Mouse (Mus musculus): ENCODE data around the gene Stat3. TPM values are rescaled to one million over a fixed set of nuclear protein-coding genes. Genes with fewer than 3 reads are reported as not detected.

The Stat3 gene
- total and polyA plus RNA-seq, 3 experiments: 35.9 to 69.2 (median 51.1) TPM

DNA sequence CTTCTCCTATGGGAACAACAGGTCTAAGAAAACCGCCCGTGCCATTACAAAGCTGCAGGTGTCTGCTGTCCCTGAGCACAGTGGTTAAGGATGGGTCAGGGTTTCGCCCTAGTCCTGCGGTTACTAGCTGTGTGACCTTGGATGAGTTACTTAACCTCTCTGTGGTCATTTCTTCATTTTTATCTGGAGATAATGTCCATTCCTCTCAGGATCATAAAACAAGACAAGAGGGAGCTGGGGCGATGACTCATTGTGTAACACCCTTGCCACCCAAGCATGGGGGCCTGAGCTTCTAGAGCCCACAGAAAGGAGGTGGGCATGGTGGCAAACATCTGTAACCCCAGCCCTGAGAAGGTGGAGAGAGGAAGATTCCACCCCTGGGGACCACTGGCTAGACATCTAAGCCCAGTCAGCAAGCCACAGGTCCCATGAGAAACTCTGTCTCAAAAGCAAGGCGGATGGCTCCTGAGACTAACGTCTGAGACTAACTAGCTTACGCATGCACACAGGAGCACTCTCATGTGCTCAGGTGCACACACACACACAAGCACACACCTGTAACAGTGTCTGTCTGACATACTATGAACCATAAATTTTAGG is 96.2 kb downstream of the Stat3 start:
- in situ Hi-C loops (cut with MboI; ENCODE audit: low pct_ligation_motif_present, low pct_unique_long_range_greater_than_20kb, low sequenced_read_pairs) (no loop called here), dilution Hi-C loops (cut with MboI; ENCODE audit: extremely low pct_ligation_motif_present, extremely low pct_unique_long_range_greater_than_20kb, low sequenced_read_pairs) (no loop called here)
- TF ChIP-seq BHLHE40 (IDR thresholded peaks at IDR 0.05; ENCODE audit: low read depth, low read length) (peak; percentile 52), MEF2A (IDR thresholded peaks at IDR 0.05; ENCODE audit: borderline replicate concordance, low read depth, low read length) (no peak), IRF4 (IDR thresholded peaks at IDR 0.05; ENCODE audit: low read depth, low read length) (0 out of 2 replicates have a peak, but pooled peaks have one; percentile 16), ETS1 (conservative IDR thresholded peaks at IDR 0.05; ENCODE audit: low read depth, low read length) (0 out of 2 replicates have a peak, but pooled peaks have one; percentile 20), PAX5 (IDR thresholded peaks at IDR 0.05; ENCODE audit: low read length) (no peak)
- peaks cover 24% of the 10 kb centered on the region for H3K79me2 ChIP-seq (replicated peaks; ENCODE audit: control insufficient read depth, extremely low read depth, insufficient read depth, poor library complexity, severe bottlenecking)
- no peak overlapping the region for H3K4me3 ChIP-seq (replicated peaks in 1 of 3; ENCODE audit: low read depth in 2 of 3, low read length in 2 of 3, poor library complexity in 1 of 3)
- H3K27me3 ChIP-seq (replicated peaks): no peaks in the 10 kb centered on the region
- no peak overlapping the region for H3K27ac ChIP-seq (ENCODE audit: insufficient read depth, low read depth)
- H3K9me3 ChIP-seq (replicated peaks; ENCODE audit: low read length): no peaks in the 10 kb centered on the region
- peaks cover 0 to 5% of the 10 kb centered on the region in 2 experiments for H3K36me3 ChIP-seq (replicated peaks in 1 of 2; ENCODE audit: control insufficient read depth in 1 of 2, insufficient read depth in 1 of 2, low read length in 1 of 2)
- DNase-seq (ENCODE audit: extremely low read depth): no peak
- no peak overlapping the region for H3K4me2 ChIP-seq (ENCODE audit: insufficient read depth, low read depth, poor library complexity, severe bottlenecking)
- H3K4me1 ChIP-seq (ENCODE audit: control insufficient read depth in 1 of 2, insufficient read depth in 2 of 2): peaks cover 10 to 44% of the 10 kb centered on the region in 2 experiments
- no peak overlapping the region for H3K9ac ChIP-seq (ENCODE audit: insufficient read depth, low read depth)

DNA sequence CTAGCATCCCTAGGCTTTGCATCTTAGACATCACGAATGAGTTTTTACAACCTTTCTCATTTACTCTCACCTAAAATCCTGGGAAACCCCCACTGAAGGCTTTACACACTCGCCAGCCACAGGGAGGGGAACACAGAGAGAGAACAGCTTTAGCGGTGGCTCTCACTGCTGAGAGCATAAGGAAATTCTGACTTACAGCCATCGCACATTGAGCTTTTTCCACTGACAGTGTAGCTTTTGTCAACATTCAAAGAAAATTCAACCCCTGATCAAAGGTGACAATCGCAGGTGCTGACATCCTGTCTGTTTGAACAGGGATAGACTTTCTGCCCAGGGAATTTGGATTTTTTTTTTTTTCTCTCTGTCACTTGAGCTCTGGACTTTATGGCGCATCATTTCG is 97.3 kb downstream of the Stat3 start:
- Histone ChIP-seq H3K9ac (ENCODE audit: insufficient read depth, low read depth) (no peak overlapping the region), H3K27ac (ENCODE audit: insufficient read depth, low read depth) (no peak overlapping the region), H3K27me3 (replicated peaks) (no peaks in the 10 kb centered on the region), H3K4me1 (ENCODE audit: control insufficient read depth in 1 of 2, insufficient read depth in 2 of 2) (peaks cover 10 to 40% of the 10 kb centered on the region in 2 experiments), H3K36me3 (replicated peaks in 1 of 2; ENCODE audit: control insufficient read depth in 1 of 2, insufficient read depth in 1 of 2, low read length in 1 of 2) (peaks cover 0 to 8% of the 10 kb centered on the region in 2 experiments), H3K9me3 (replicated peaks; ENCODE audit: low read length) (peaks cover 4% of the 10 kb centered on the region), H3K4me2 (ENCODE audit: insufficient read depth, low read depth, poor library complexity, severe bottlenecking) (peak overlapping the region; percentile 41; the same call in 1 of the 2 replicates), H3K79me2 (replicated peaks; ENCODE audit: control insufficient read depth, extremely low read depth, insufficient read depth, poor library complexity, severe bottlenecking) (peaks cover 17% of the 10 kb centered on the region), H3K4me3 (replicated peaks in 1 of 3; ENCODE audit: low read depth in 2 of 3, low read length in 2 of 3, poor library complexity in 1 of 3) (no peak overlapping the region)
- TF ChIP-seq UBTF (IDR thresholded peaks at IDR 0.05; ENCODE audit: low read depth, low read length) (no peak), ZNF384 (IDR thresholded peaks at IDR 0.05; ENCODE audit: low read depth, low read length) (peak; percentile 45; the same call in 1 of the 2 replicates), POLR2AphosphoS2 (IDR thresholded peaks at IDR 0.05; ENCODE audit: low read depth, low read length) (no peak), EP300 (IDR thresholded peaks at IDR 0.05; ENCODE audit: low read length) (peak; percentile 73), MXI1 (IDR thresholded peaks at IDR 0.05; ENCODE audit: low read depth, low read length) (no peak), ZC3H11A (IDR thresholded peaks at IDR 0.05; ENCODE audit: low read depth, low read length) (no peak), JUND (conservative IDR thresholded peaks at IDR 0.05; ENCODE audit: low read depth, low read length) (0 out of 2 replicates have a peak, but pooled peaks have one; percentile 17), MAX (IDR thresholded peaks at IDR 0.05; ENCODE audit: low read length) (no peak), TBP (conservative IDR thresholded peaks at IDR 0.05; ENCODE audit: low read depth, low read length) (peak; percentile 87), MAZ (IDR thresholded peaks at IDR 0.05; ENCODE audit: low read depth, low read length) (no peak), PAX5 (IDR thresholded peaks at IDR 0.05; ENCODE audit: low read length) (no peak), ETS1 (conservative IDR thresholded peaks at IDR 0.05; ENCODE audit: low read depth, low read length) (peak; percentile 60), JUN (IDR thresholded peaks at IDR 0.05; ENCODE audit: insufficient read depth, low read depth, low read length) (no peak), RCOR1 (conservative IDR thresholded peaks at IDR 0.05; ENCODE audit: low read depth, low read length) (no peak), SMC3 (IDR thresholded peaks at IDR 0.05; ENCODE audit: low read depth, low read length) (no peak), TCF12 (IDR thresholded peaks at IDR 0.05; ENCODE audit: low read depth, low read length) (no peak), IRF4 (IDR thresholded peaks at IDR 0.05; ENCODE audit: low read depth, low read length) (peak; percentile 53; the same call in 1 of the 2 replicates)
- dilution Hi-C loops (cut with MboI; ENCODE audit: extremely low pct_ligation_motif_present, extremely low pct_unique_long_range_greater_than_20kb, low sequenced_read_pairs): no loop called here
- in situ Hi-C loops (cut with MboI; ENCODE audit: low pct_ligation_motif_present, low pct_unique_long_range_greater_than_20kb, low sequenced_read_pairs): no loop called here
- DNase-seq (ENCODE audit: extremely low read depth): peak; percentile 58

Measured in CH12.LX (cell line).